8 mouse cellular contexts compared by ENCODE assay signal in genomic region chr5:116421791-116422481, GRCm38 (mm10). TPM values are rescaled to one million over a fixed set of nuclear protein-coding genes. Genes with fewer than 3 reads are reported as not detected.
A peak's percentile ranks its signal among the peaks of the same experiment; 100 is the strongest.
DNase-seq lines count a peak whose midpoint lies in the region; ATAC-seq and TF ChIP-seq lines count a peak whose summit lies in the region.

No protein-coding gene starts in this region.

- peaks cover 87% of the 10 kb centered on the region for H3K4me1 ChIP-seq in E14TG2a.4 (replicated peaks; ENCODE audit: low read depth, low read length)
- H3K4me1 ChIP-seq in forebrain, embryonic 16.5 days (replicated peaks; ENCODE audit: control insufficient read depth, insufficient read depth, low read length) = peaks cover 16% of the 10 kb centered on the region
- H3K4me1 ChIP-seq in limb, embryonic 15.5 days = peaks cover 57% of the 10 kb centered on the region
- H3K4me1 ChIP-seq in neural tube, embryonic 14.5 days (ENCODE audit: control insufficient read depth, insufficient read depth, low read length) = peaks cover 16% of the 10 kb centered on the region; the same call in 1 of the 2 replicates

- no peaks in the 10 kb centered on the region for H3K9me3 ChIP-seq in E14TG2a.4 (ENCODE audit: low read length)
- no peaks in the 10 kb centered on the region for H3K9me3 ChIP-seq in forebrain, embryonic 16.5 days (ENCODE audit: control insufficient read depth, low read length)
- H3K9me3 ChIP-seq in limb, embryonic 15.5 days = no peaks in the 10 kb centered on the region
- no peaks in the 10 kb centered on the region for H3K9me3 ChIP-seq in neural tube, embryonic 14.5 days (ENCODE audit: control insufficient read depth, low read length)

- H3K27ac ChIP-seq in forebrain, embryonic 16.5 days (ENCODE audit: low read length) = no peak overlapping the region
- H3K27ac ChIP-seq in limb, embryonic 15.5 days = peak overlapping the region; percentile 83
- no peak overlapping the region for H3K27ac ChIP-seq in neural tube, embryonic 14.5 days (ENCODE audit: low read depth, low read length)

- H3K36me3 ChIP-seq in E14TG2a.4 (ENCODE audit: insufficient read depth, low read length) = peaks cover 11% of the 10 kb centered on the region
- H3K36me3 ChIP-seq in forebrain, embryonic 16.5 days (ENCODE audit: control insufficient read depth, insufficient read depth) = no peaks in the 10 kb centered on the region
- 0 out of 2 replicates have a peak, but pooled peaks cover 3% of the 10 kb centered on the region for H3K36me3 ChIP-seq in limb, embryonic 15.5 days
- no peaks in the 10 kb centered on the region for H3K36me3 ChIP-seq in neural tube, embryonic 14.5 days (ENCODE audit: control insufficient read depth, insufficient read depth, low read length)

- DNase-seq in adrenal gland, postnatal 14 days = peak; percentile 35
- no peak for DNase-seq in adrenal gland, adult 8-10 months
- no peak for DNase-seq in ovary, postnatal 14 days (ENCODE audit: low spot score)
- DNase-seq in spleen, postnatal 10 days (ENCODE audit: low spot score in 2 of 2) = no peak

- 0 out of 2 replicates have a peak overlapping the region, but pooled peaks have one; percentile 20 for H3K9ac ChIP-seq in forebrain, embryonic 16.5 days (replicated peaks; ENCODE audit: low read depth, low read length)
- H3K9ac ChIP-seq in limb, embryonic 15.5 days = peak overlapping the region; percentile 46
- no peak overlapping the region for H3K9ac ChIP-seq in neural tube, embryonic 14.5 days (replicated peaks; ENCODE audit: low read depth, low read length)

- H3K4me2 ChIP-seq in forebrain, embryonic 16.5 days (ENCODE audit: low read length) = peak overlapping the region; percentile 42; the same call in 1 of the 2 replicates
- H3K4me2 ChIP-seq in limb, embryonic 15.5 days = peak overlapping the region; percentile 73
- H3K4me2 ChIP-seq in neural tube, embryonic 14.5 days (ENCODE audit: low read depth, low read length) = peak overlapping the region; percentile 45

- TF ChIP-seq CTCF in E14TG2a.4 (conservative IDR thresholded peaks at IDR 0.05; ENCODE audit: low read length) = no peak

- ATAC-seq in forebrain, embryonic 16.5 days = no peak
- ATAC-seq in limb, embryonic 15.5 days (ENCODE audit: insufficient number of reproducible peaks, low FRiP score, low TSS enrichment, low read depth) = no peak
- no peak for ATAC-seq in neural tube, embryonic 14.5 days (ENCODE audit: low read depth)

- peak overlapping the region; percentile 79 for H3K4me3 ChIP-seq in E14TG2a.4 (replicated peaks; ENCODE audit: low read length)
- H3K4me3 ChIP-seq in forebrain, embryonic 16.5 days (replicated peaks; ENCODE audit: low read length) = no peak overlapping the region
- peak overlapping the region; percentile 41 for H3K4me3 ChIP-seq in limb, embryonic 15.5 days
- 0 out of 2 replicates have a peak overlapping the region, but pooled peaks have one; percentile 4 for H3K4me3 ChIP-seq in neural tube, embryonic 14.5 days (ENCODE audit: low read depth, low read length)

- WGBS in forebrain, embryonic 16.5 days = 56% methylated on average over 22 of the region's 22 CpGs
- 40% methylated on average over 22 of the region's 22 CpGs for WGBS in limb, embryonic 15.5 days
- WGBS in neural tube, embryonic 14.5 days = 55% methylated on average over 22 of the region's 22 CpGs

- H3K27me3 ChIP-seq in E14TG2a.4 (ENCODE audit: insufficient read depth, low read length) = peaks cover 6% of the 10 kb centered on the region; the same call in 1 of the 2 replicates
- H3K27me3 ChIP-seq in forebrain, embryonic 16.5 days (replicated peaks; ENCODE audit: control insufficient read depth, insufficient read depth, low read length) = no peaks in the 10 kb centered on the region
- no peaks in the 10 kb centered on the region for H3K27me3 ChIP-seq in limb, embryonic 15.5 days
- H3K27me3 ChIP-seq in neural tube, embryonic 14.5 days (ENCODE audit: control insufficient read depth, insufficient read depth, low read length) = no peaks in the 10 kb centered on the region

RNA-seq across cellular contexts. Expression of gene Hspb8, which starts 0.7 kb away (rescaled TPM):
- total RNA-seq in adrenal gland, postnatal 14 days (2021) = 37.7 and 45.9 TPM in 2 replicates
- total RNA-seq in adrenal gland, adult 8-10 months (2022) = 100 to 1,000 TPM; 111 to 179 (median 142) TPM
- 3.7 and 4.8 TPM in 2 replicates for polyA plus RNA-seq in forebrain, embryonic 16.5 days (2015; fragmentation: Nextera tagmentation; extraction: Ambion mirVana)
- 27.1 and 38.1 TPM in 2 replicates for polyA plus RNA-seq in limb, embryonic 15.5 days (2015; fragmentation: Nextera tagmentation; extraction: Ambion mirVana)
- 3.4 and 5.1 TPM in 2 replicates for polyA plus RNA-seq in neural tube, embryonic 14.5 days (2014; fragmentation: Nextera tagmentation; extraction: Ambion mirVana)
